Mouse (Mus musculus): ENCODE results near the gene Lce1c. TPM values are rescaled to one million over a fixed set of nuclear protein-coding genes. Genes with fewer than 3 reads are reported as not detected.

Gene Lce1c
- polyA plus RNA-seq (2021; fragmentation: Nextera tagmentation), result not detected in 2 replicates
- long read RNA-seq, experiment 1, result 0 reads
- long read RNA-seq, experiment 2, result 0 reads

GRCm38 (mm10) chr3:92678947-92679346 lies at the start of gene Lce1c:
TSS of gene Lce1c (plus strand) at chr3:92679247.

GRCm38 (mm10) chr3:92648207-92648606 lies 30.8 kb upstream of the Lce1c start, which contains the start of gene Lce1a1:
TSS of gene Lce1a1 (minus strand) at chr3:92648307.

GRCm38 (mm10) chr3:92656826-92657225 lies 22.2 kb upstream of the Lce1c start, which contains the start of gene Lce1b:
TSS of gene Lce1b (minus strand) at chr3:92656926.

GRCm38 (mm10) chr3:92670215-92670614 lies 8.8 kb upstream of the Lce1c start, which contains the start of gene Lce1a2:
TSS of gene Lce1a2 (minus strand) at chr3:92670315.

GRCm38 (mm10) chr3:92687110-92687509 lies 8.1 kb downstream of the Lce1c start, which contains the start of gene Lce1d:
TSS of gene Lce1d (minus strand) at chr3:92687210.

GRCm38 (mm10) chr3:92708974-92709373 lies 29.9 kb downstream of the Lce1c start, which contains the start of gene Lce1e:
TSS of gene Lce1e (minus strand) at chr3:92709074.

GRCm38 (mm10) chr3:92720250-92720649 lies 41.2 kb downstream of the Lce1c start, which contains the start of gene Lce1f:
TSS of gene Lce1f (minus strand) at chr3:92720350.

Other genes starting within 250 kb of the Lce1c start
- gene Gm9774, start 249.8 kb upstream of the Lce1c start, polyA plus RNA-seq (2021; fragmentation: Nextera tagmentation), result 1.4 and 1.7 TPM in 2 replicates
- gene Sprr2k, start 246.7 kb upstream of the Lce1c start, polyA plus RNA-seq (2021; fragmentation: Nextera tagmentation), result not detected in 2 replicates
- gene Sprr1b, start 240.5 kb upstream of the Lce1c start, polyA plus RNA-seq (2021; fragmentation: Nextera tagmentation), result not detected in 2 replicates
- gene Sprr3, start 220.5 kb upstream of the Lce1c start, polyA plus RNA-seq (2021; fragmentation: Nextera tagmentation), result not detected in 2 replicates
- gene Sprr1a, start 193.4 kb upstream of the Lce1c start, polyA plus RNA-seq (2021; fragmentation: Nextera tagmentation), result 0.15 TPM in 1 of 2 replicates, not detected in the other
- gene Sprr4, start 178.8 kb upstream of the Lce1c start, polyA plus RNA-seq (2021; fragmentation: Nextera tagmentation), result not detected in 2 replicates
- gene 2310046K23Rik, start 144.7 kb upstream of the Lce1c start, polyA plus RNA-seq (2021; fragmentation: Nextera tagmentation), result not detected in 2 replicates
- not detected in 2 replicates for gene Ivl, start 105.5 kb upstream of the Lce1c start, polyA plus RNA-seq (2021; fragmentation: Nextera tagmentation)
- not detected in 2 replicates for gene Smcp, start 90.2 kb upstream of the Lce1c start, polyA plus RNA-seq (2021; fragmentation: Nextera tagmentation)
- gene 2210017I01Rik, start 71.8 kb upstream of the Lce1c start, polyA plus RNA-seq (2021; fragmentation: Nextera tagmentation), result not detected in 2 replicates
- not detected in 2 replicates for gene Lce6a, start 57.6 kb upstream of the Lce1c start, polyA plus RNA-seq (2021; fragmentation: Nextera tagmentation)
- not detected in 2 replicates for gene Lce1a1, start 30.9 kb upstream of the Lce1c start, polyA plus RNA-seq (2021; fragmentation: Nextera tagmentation)
- gene Lce1b, start 22.3 kb upstream of the Lce1c start, polyA plus RNA-seq (2021; fragmentation: Nextera tagmentation), result not detected in 2 replicates
- gene Lce1a2, start 8.9 kb upstream of the Lce1c start, polyA plus RNA-seq (2021; fragmentation: Nextera tagmentation), result not detected in 2 replicates
- not detected in 2 replicates for gene Lce1d, start 8.0 kb downstream of the Lce1c start, polyA plus RNA-seq (2021; fragmentation: Nextera tagmentation)
- gene Lce1e, start 29.8 kb downstream of the Lce1c start, polyA plus RNA-seq (2021; fragmentation: Nextera tagmentation), result not detected in 2 replicates
- not detected in 2 replicates for gene Lce1f, start 41.1 kb downstream of the Lce1c start, polyA plus RNA-seq (2021; fragmentation: Nextera tagmentation)
- gene Gm38119, start 59.8 kb downstream of the Lce1c start, polyA plus RNA-seq (2021; fragmentation: Nextera tagmentation), result not detected in 2 replicates
- gene Lce1g, start 73.1 kb downstream of the Lce1c start, polyA plus RNA-seq (2021; fragmentation: Nextera tagmentation), result not detected in 2 replicates
- gene Lce1h, start 85.8 kb downstream of the Lce1c start, polyA plus RNA-seq (2021; fragmentation: Nextera tagmentation), result not detected in 2 replicates
- not detected in 2 replicates for gene Lce1i, start 99.7 kb downstream of the Lce1c start, polyA plus RNA-seq (2021; fragmentation: Nextera tagmentation)
- gene Lce1j, start 111.3 kb downstream of the Lce1c start, polyA plus RNA-seq (2021; fragmentation: Nextera tagmentation), result not detected in 2 replicates
- not detected in 2 replicates for gene Lce1k, start 128.6 kb downstream of the Lce1c start, polyA plus RNA-seq (2021; fragmentation: Nextera tagmentation)
- not detected in 2 replicates for gene Kprp, start 148.0 kb downstream of the Lce1c start, polyA plus RNA-seq (2021; fragmentation: Nextera tagmentation)
- not detected in 2 replicates for gene Lce1l, start 172.0 kb downstream of the Lce1c start, polyA plus RNA-seq (2021; fragmentation: Nextera tagmentation)
- gene 2310050C09Rik, start 191.0 kb downstream of the Lce1c start, polyA plus RNA-seq (2021; fragmentation: Nextera tagmentation), result not detected in 2 replicates
- not detected in 2 replicates for gene Lce3a, start 247.0 kb downstream of the Lce1c start, polyA plus RNA-seq (2021; fragmentation: Nextera tagmentation)